Mouse (Mus musculus) cerebellum, adult 11-12 months (tissue): ENCODE results near the gene Hdac11.
"Not testable (repeated sequence)": the region's sequence is repeated elsewhere in the genome, so short reads cannot be mapped to it uniquely, and the experiment has no call there.

Source experiments
- DNase-seq: peaks from one replicate; pipeline ENCODE4 v3.0.0; 2022

Hdac11 gene

DNA sequence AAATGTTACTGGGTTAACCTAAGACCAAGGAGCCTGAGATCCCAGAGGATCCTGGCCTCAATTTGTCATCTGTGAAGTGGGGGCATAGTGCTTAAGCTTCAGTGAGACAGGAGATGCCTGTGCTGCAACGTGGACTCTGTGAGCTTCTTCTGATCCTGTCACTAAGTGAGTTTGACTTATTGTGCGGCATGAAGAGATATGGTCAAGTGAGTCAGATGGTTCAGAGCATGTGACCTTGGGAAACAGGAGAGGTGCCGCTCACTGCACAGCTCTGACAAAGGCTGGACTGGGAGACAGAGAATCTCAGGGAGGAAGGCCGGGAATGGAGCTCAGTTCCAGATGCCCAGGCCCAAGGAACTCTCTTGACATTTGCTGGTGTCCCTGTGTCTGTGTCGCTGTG lies 49.3 kb downstream of the Hdac11 start:
- no peak for DNase-seq

- no peak for DNase-seq
Measured at GRCm38 (mm10) chr6:91207491-91207890, 51.0 kb downstream of the Hdac11 start.

DNA sequence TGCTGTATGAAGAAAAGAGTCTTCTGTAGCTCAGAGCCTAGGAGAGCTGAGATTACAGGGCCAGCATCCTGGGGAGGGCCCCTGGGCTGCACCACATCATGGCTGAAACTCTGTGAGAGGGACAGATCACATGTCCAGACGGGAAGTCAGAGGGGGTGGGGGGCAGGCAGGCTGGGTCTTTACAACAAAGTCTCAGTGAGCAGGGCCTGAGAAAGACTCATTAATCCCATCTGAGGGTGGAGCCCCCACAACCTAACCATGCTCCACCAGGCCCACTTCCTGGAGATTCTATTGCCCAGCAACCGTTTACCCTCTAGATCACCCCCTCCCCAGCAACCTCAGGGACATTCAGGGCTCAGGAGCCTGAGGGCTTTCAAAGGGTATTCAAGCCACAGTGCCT lies 53.3 kb downstream of the Hdac11 start:
- no peak for DNase-seq

GRCm38 (mm10) chr6:91210852-91211251 lies 54.4 kb downstream of the Hdac11 start:
- no peak for DNase-seq

DNA sequence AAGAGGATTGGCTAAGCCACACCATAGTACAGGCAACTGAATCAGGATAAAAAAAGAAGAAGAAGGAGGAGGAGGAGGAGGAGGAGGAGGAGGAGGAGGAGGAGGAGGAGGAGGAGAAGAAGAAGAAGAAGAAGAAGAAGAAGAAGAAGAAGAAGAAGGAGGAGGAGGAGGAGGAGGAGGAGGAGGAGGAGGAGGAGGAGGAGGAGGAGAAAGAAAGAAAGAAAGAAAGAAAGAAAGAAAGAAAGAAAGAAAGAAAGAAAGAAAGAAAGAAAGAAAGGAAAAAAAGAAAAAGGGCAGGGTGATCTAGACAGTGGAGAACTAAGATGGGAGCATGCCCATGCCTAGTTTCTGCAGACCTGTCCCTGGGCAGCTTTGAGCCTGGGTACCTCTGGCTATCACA lies 55.7 kb downstream of the Hdac11 start, which contains the start of gene Fbln2:
Fbln2 (plus strand) TSS at position 301 of the 400 bp plus-strand sequence.
- DNase-seq, result not testable (repeated sequence)

DNA sequence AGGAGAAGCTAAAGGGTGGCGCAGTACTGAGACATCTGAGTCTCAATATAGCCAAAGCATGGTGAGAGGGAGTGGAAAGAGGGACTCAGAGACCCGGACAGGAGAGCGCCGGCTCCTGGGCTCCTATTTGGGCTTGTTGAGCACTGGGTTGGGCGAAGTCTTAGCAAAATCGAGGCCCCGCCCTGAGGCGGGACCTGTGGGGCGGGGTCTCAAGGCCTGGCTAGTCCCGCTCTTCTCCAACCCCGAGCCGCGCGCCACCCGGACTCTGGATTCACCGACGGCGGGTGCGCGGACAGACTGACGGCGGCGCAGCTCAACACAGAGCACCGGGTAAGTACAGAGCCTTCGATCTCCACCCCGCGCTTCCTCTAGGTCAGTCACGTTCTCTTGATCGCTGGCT lies 56.1 kb downstream of the Hdac11 start:
- no peak for DNase-seq

DNA sequence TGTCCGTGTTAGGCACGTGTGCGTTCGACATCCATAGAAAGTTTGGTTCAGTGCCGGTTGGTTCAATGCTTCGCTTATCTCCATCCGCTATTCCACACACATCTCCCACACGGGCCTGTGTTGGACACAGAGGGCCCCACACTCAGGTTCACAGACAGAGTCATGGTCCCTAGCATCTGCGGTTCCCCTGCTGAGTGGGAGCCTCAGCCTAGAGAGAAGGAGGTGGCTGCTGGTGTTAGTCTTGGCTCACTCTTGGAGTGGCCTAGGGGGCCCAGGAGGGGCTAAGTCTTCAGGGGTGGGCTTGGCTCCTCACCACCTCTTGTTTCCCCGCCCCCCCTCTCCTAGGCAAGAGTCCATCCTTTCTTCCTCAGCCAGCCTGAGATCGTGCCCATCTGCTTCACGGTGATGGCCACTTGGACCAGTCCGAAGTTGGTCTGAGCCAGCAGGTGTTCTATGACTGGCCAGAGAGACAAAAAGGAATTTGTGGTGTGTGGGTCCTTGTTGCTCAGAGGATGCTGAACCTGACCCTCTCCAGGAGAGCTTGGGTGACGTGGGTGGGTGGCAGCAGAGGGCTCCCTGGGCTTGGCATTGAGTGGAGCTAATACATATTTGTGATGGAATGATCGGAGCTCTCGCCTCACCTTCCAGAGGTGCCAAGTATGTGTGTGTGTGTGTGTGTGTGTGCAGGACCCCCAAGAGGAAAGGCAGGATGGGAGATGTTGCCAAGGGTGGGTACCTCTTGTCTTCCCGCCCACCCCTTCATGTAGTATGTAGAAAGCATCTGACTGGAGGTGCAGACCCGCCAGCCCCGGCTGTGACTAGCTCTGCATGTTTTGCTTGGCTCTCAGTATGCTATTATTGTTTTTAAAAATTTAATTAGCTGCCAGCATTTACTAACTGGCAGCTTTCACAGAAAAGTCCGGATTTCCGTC lies 57.1 kb downstream of the Hdac11 start:
- no peak for DNase-seq

DNA sequence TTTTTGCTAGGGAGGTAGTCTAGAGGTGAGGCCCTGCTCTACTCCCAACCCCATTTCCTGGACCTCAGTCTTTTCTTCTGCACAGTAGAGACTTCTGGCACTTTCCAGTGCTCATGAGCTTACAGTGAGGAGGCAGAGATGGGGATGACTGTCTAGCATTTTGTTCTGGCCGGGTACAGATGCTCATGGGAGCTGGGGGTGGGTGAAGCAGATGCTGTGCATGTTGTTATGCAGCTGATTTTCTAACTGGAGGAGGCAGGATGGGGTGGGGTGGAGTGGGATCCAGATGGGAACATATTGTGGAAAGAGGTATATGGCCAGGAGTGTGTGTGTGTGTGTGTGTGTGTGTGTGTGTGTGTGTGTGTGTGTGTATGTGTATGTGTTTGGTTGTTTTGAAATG lies 59.0 kb downstream of the Hdac11 start:
- no peak for DNase-seq

DNA sequence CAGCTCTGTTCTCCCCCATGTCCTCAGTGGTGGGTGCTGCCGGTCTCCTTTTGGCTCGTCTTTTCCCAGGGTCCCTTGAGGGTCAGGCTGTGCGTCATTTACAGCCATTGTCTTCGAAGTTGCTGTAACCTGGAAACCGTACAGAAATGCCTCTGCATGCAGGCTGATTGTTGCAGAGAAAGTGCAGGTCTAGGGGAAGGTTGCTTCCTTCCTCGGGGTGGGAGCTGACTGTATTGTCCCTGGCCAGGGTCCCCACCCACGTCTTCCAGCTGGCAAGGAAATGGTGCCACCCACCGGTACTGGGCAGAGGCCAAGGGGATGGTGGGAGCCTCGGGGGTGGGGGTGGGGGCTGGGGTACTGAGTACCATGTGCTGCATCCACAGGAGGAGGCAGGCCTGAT lies 62.0 kb downstream of the Hdac11 start:
- DNase-seq, result no peak

- DNase-seq, result no peak
Measured at GRCm38 (mm10) chr6:91218871-91219270, 62.4 kb downstream of the Hdac11 start.

DNA sequence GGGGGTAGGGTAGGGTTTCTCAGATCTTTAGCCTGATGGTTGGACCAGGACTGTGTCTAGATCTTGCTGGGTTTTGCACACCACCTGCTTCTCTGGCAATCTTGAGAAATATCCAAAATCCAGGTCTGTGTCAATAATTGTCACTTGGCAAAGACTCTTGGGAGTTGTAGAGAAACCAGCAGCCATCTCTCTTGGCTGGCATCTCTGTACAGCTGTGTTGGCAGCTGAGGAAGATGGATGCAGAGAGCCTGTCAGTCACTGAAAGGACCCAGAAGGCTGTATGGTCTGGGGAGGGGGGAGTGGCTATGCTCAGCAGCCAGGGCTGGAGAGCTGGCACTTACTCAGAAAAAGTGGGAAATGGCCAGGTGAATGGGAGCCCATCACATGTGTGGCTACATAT lies 63.6 kb downstream of the Hdac11 start:
- DNase-seq, result no peak

DNA sequence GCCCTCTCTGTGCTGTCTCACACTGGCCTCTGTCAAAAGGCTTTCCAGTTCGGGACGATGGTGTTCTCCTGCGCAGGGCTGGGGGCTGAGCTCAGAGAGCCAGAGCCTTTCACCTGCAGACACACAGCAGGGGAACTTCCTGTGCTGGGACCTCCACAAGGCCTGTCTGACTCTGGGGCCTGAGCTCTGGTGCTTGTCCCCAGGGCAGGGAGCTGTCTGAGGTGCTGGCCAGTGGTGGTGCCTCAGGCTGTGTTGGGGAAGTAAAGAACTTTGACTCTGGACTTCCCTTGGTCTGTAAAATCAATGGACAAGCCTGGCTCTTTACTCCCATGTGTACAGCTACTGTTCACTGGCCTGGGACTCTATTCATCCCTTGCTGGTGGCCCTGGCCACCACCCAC lies 64.6 kb downstream of the Hdac11 start:
- no peak for DNase-seq

GRCm38 (mm10) chr6:91222694-91223346 lies 66.4 kb downstream of the Hdac11 start:
- no peak for DNase-seq
